Mouse (Mus musculus) cerebellum, adult 18-20 months (tissue): Measurements from ENCODE around the gene Anks1b.

Experiments
- DNase-seq, 2 experiments: peaks; one replicate each; pipeline ENCODE4 v3.0.0; 2021

The Anks1b gene

DNA sequence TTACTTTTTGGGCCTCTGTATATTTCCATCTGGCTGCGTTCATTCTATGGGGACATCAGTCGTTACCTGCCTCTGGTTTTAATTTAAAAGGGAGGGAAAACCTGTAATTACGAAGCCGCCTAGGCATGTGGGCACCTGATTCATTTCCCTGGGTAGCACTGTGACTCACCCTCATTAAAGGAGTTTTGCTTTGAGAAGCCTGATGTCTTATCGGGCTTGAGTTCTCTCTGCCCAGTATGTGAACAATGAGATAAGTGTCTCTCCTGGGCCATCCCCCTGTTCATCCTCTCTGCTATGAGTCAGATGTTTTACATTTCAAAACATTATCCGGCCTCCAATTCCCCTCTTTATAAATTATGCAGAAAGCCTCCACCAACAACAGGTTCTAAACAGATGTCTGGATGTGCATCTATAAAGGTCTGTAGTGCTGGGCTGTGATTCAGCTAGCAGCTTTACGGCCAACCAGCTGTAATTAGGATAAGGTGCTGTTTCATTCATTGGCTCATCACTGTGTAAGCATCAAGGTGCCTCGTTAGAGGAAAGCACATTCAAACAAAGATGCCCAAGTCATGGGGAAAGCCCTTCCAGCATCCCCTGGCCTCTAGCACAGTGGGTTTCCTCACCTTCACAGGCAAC, 507.5 kb downstream of the Anks1b start:
- DNase-seq: no peak

DNA sequence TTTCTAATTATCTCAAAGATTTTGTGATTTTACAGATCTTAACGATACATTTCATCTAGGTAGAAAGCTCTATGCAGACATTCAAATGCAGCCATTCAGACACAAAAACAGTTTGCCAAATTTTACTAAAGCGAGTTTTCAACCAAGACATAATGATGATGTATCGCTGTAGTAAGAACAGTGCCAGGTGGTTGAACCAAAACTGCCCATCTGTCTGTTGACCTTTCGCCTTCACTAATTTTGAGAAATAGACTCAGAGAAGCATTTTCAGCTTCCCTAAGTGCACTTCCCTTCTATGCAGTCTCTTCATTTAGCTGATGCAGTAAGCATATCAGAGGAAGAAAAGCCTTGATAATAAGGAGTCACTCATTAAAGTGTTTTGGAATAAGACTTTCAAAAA, 527.1 kb downstream of the Anks1b start:
- DNase-seq: peak; percentile 50 to 57

DNA sequence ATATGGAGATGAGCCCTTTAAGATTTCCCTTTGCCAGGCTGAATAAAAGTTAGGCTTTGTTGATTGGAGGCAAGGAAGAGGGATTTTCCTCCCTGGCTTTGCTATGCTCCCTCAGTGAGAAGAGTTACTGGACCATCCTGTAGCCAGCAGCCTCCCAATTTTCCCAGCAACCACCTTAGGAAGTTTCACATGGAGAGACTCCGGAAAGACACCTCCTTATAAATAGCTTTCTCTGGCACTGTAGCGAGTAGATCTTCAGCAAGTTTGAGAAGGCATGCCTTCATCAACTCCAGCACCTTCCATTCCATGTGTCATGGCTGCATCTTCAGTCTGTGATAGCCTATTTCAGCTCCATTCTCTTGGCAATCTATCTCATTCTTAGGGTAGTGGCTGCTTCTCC, 535.2 kb downstream of the Anks1b start:
- no peak for DNase-seq

DNA sequence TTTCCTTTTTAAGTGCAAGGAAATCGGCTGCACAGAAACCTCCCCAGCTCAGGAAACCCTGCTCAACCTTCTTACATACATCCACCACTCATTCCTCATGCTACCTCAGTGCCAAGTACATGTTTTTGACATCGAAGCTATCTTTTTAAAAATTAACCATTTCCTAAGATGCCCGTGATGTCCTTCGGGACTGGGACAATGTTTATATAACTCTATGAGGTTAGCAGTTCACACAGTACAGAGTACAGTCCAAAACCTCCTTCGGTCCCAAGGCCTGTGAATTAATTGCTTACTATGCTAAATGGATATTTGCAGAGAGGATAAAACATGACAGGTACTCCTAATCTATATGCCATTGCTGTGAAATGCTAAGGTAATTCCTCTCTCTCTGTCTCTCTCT, 558.2 kb downstream of the Anks1b start:
- no peak for DNase-seq

DNA sequence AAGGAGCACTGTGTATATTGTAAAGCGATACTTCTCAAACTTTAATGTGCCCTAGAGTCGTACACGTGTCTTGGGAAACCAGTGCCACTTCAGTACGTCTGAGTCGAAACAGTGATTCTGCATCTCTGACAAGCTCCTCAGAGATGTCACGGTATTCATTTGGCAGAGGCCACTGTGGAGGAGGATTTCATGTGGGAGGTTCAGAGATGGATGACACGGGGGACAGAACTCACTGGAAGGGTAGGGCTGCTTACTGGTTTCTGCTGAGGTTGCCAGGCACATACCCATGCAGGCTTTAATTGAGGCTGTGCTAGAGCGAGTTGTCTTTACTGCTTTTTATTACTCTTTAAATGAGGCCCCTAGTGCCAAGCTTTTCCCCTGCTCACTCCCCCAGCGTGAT, 558.7 kb downstream of the Anks1b start:
- peak in 1 of 2 experiments; percentile 23 for DNase-seq

DNA sequence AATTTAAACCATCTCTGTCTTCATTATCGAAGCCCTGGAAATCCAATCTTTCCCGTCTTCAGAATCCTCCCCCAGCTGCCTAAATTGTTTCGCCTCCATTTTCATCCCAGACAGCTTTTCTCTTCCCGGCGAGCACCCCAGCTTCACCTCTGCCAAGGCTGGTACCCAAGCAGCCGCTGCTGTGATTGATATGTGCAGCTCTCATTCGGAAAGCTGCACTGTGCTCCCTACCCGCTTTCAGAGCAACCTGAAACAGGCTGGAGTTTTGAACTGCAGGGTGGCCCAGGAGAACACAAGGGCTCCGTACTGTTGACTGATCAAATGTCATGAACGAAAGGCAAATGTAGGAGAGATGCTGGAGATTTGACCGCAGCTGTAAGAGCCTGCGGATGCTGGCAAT, 559.2 kb downstream of the Anks1b start:
- no peak for DNase-seq

DNA sequence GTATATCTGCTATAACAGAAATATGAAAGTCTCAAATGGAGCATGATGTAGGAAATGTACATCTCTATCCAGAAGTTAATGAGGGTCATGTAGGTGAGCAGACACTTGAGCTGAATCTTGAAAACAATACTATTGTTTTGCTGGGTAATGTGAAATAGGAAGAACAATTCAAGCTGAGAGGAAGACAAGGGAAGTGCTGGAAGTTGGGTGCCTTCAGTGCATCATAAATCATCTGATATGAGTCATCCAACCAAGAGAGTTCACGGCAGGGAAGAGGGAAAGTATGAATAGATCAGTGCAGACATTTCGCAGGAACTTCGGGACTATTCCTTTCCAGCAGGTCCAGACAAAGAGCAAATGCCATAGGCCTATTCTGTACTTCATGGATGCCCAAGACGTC, 567.7 kb downstream of the Anks1b start:
- no peak for DNase-seq

DNA sequence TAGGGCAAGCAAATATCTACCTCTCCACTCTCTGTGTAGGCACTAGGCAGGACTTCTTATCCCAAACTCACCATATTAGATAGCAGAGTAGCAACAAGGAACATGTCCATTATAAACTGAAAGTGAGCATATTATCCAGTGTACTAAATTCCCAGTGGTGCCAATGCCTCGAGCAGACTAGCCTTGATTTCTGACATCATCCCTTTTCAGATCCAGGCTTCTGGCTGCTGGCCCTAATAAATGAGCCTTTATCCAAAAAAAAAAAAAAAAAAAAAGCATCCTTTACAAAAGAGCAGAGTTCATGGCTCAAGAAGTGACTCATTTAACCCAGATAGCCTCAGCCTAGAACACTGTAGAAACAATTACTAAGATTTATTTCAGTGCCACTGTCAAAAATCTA, 568.3 kb downstream of the Anks1b start:
- DNase-seq: no peak

DNA sequence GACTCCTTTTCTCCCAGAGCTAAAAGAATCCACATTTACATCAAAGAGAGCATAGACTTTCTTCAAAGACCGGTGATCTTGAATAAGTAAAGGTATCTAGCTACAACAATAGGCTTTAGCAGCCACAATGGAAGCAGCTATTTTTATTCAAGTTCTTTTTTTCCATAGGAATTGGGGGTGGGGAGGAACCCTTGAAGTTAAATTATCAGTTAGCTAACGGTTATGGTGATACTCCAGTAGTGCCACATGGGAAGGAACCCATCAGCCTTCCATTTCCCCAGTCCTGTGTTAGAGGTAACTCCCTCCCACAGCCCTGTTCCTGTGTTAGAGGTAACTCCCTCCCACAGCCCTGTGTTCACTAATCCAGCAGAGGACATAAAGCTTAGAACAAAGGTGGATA, 591.6 kb downstream of the Anks1b start:
- no peak for DNase-seq

DNA sequence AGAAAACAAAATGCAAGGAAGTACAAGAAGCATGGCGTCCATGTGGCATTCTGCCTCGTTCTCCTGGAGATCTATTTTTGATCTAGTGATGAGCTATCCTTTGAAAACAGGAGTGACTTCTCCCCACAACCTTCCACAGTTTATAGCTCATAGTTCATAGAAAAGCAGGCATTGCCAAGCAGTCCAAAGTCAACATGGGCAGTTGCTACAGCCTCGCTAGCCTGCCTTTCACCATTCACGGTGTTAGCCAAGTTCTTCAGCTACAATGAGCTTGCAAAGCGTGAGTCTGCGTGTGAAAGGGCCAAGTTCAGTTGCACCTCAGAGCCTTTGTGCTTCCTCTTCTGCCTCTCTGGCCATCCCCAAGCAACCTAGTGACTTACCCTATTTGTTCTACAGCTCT, 592.1 kb downstream of the Anks1b start:
- DNase-seq: no peak

DNA sequence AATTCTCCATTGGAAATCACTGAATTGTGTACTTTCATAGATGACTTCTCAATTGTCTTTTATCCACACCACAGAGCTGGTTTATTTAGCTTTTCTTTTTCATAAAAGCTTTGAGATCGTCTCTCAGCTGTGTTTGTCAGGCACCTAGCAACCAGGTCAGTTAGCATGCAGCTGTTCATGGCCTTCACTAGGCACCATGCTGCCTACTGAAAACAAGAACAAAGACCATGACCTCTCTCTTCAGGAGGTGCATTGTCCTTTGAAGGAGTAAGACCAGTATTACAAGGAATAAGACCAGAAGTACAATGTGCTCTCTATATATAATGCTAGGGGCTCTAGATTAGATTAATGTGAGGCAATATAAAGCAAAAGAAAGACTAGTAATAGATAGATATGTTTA, 594.2 kb downstream of the Anks1b start:
- DNase-seq: no peak

DNA sequence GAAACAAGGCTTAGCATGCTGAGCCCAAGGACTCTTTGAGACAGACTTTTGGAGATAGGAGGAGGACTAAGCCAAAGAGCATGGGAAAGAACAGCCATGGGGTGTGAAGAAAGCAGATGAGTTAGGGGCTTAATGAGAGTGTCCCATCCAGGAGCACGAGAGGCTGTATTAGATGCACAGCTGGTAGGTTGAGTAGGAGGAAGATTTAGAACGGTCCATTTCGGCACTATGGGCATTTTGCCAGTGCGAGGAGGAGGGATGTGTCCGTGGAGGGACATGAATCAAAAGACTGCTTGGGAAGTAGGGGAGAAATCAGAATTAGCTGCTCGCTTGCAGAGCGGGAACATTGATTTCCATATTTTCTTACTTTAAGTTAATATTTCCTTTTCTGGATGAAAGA, 620.1 kb downstream of the Anks1b start:
- peak; percentile 29 to 45 for DNase-seq

DNA sequence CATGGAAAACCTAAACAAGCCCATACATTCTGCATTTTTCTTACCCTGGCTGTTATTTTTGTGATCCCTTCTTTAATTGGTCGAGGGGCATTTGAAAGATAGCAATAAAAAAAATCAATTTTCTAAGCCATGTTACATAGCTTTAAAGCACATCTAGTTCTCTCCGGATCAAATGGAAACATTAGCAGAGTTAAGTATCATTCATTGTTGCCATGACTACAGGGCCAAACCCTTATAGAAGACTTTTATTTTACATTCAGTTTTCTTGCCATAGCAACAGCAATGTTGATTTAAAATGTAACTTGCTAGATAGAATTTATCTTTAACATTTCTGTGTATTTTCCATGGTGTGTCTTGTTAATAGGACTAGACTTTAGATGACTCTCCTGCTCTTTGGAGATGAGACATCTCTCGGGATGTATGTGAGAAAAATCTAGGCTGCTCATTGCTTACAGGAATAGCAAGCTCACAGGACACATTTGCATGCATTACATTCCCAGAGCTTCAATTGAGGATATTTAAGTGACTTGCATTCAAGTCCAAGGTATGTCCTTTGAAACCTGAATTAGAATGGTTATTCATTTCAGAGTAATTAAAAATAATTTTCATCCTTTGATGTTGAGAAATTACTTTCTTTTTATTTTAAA, 620.8 kb downstream of the Anks1b start:
- no peak for DNase-seq

DNA sequence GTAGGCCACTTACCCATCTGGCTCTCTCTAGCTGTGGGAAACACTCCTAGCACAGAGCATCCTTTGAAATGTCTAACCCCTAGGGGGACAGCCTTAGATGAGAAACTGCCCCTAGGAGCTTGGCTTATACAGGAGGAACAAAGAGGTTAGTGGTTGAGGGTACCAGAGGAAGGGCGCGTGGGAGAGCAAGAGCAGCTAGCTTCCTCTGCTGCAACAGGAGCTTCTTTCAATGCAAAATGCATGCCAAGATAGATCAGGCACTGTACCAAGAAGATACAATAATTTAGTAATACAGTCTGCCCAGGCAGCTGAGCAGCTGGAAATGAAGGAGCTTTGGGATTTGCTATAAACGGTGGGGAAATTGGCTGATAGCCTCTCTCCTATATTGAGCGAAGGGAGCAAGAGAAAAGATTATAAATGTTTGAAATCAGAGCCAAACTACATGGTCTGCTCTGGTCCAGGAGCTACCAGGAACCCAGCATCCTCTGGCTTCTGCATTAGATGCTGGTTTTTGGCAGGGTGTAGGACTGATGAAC, 621.7 kb downstream of the Anks1b start:
- peak; percentile 20 to 33 for DNase-seq

DNA sequence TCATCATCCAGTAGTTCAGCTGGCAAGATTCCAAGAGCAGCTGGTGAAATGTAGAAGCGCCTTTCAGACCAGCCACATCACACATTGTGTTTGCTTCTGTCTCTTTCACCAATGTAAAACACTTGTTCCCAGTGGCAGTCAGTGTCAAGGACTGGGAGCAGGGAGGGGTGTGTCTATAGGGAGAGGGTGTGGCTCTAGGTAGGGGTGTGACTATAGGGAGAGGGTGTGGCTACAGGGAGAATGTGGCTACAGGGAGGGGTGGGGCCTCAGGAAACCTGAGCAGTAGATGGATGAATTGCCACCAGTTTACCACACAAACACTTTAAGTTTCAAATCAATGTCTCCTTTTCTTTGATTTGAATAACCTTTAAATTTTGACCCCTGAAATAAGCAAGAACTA, 634.3 kb downstream of the Anks1b start:
- DNase-seq: no peak

DNA sequence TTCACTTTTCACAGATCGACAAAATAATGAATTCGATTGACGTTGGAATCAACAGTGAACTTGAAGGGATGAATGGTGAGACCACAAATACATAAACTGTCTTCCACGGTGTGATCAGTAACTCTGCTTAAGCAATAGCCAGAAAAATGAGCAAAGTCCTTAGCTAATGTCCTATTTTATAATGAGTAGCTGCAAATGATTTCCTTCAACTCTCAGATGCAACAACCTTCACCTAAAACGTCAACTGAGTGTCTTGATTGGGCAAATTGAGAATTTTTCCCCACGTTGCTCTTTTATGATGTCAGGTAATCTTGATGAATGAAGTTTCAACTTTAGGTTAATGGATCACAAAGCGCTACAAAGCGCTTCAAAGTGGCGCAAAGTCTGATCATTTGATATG, 639.5 kb downstream of the Anks1b start:
- DNase-seq: no peak

DNA sequence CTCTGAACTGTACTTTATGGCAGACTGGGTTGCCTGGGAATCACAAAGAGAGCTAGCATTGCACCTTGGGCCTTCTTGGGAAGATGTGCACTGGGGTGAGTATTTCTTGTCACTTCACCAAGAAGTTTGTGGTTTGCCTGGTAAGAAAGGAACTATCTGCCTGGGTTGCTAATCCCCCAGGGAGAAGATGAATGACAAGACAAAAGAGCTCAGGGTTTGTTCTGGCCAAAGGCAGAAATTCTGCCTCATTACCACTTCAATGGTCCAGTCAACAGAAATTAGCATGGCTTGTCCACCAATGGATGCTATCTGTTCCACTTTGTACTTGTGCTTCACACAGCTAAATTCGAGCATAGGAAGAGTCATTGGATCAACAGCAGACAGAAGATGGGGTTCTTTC, 658.5 kb downstream of the Anks1b start:
- no peak for DNase-seq

DNA sequence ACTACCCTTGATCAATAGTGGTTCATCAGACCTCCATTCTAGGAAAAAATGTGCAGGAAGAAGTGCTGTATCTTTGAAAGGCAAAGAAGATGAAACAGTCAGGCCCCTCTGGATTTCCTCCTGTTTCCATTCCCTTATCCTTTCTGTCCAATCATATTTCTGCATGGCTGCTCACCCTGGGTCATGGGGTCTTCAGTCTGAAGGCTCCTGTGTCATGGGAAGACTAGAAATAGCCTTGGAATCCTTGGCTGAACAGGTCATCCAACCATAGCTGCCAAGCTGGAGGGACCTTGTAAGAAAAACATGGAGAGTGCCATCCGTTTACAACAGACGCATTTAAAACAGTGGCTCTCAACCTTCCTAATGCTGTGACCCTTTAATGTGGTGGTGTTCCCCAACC, 662.1 kb downstream of the Anks1b start:
- DNase-seq: no peak

DNA sequence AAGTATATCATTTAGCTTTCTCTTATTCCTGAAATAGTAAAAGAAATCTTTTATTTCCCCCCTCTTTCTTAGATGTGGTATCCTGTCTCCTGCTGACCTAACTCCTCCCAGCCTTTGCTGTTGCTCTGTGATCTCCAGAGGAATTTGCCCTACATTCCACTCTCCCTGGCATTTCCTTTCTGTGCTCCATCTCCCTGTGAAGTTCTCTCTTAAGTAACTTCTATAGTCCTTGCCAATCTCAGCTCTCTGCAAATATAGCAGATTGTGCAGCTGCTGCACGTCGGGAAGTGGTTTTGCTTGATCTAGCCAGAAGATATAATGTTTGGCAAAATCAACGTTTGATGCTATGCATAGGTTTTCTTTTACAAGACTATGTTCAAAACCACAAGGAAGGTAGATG, 673.3 kb downstream of the Anks1b start:
- DNase-seq: no peak

DNA sequence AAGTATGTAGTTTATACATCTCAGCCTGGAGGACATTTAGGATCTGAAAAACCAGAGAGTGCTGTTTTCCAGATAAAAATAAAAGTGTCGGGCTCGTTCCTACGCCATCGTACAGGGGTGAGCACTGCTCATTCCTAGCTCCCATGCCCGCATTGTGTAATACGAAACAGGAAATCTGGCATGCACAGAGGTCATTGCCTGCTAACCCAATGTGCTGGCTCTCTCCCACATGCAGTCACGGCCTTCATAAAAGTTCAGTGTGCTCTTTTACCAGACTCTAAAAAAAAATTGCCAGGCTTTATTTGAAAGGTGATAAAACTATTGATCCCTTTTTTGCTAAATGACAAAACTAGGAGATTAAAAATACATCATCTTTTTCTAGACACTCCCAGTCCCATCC, 689.6 kb downstream of the Anks1b start:
- no peak for DNase-seq

DNA sequence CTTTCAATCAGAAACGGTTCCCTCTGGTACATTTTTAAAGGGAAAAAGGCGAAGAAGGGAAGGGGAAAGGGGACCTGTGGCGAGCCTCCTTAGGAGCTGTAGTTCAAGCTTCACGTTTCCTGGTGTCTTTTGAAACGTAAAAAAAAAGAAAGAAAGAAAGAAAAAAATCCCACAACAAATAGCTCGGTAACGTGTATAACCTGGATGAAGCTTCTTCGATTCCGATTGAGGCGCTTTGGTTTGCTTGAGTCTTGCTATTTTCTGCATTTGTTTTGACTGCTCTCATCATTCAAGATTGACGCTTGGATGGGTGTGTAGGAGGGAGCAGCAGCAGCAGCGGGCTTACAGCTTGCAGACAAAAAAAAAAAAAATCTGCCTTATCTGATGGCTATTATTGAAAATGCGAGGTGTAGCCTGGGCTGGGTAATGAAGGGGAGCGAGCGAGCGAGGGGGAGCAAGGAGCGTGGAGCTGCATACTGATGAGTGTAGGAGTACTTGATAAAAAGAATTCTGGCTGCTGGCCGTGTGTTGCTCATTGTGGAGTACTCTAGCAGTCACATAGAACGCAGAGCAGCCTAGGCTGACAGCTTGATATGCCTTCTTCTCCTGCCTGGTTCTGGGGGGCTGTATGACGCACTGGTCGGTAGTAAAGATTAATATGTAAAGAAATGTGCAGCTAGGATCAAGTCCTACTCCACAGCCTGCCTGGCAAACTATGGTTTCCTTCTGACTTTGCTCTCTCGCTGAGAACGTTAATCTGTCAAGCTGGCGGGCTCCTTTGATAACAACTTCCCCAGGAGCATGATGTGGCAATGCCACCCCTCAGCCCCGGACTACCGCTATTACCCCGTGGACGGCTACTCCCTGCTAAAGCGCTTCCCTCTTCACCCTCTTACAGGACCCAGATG, 703.1 kb downstream of the Anks1b start:
- peak; percentile 40 to 53 for DNase-seq

DNA sequence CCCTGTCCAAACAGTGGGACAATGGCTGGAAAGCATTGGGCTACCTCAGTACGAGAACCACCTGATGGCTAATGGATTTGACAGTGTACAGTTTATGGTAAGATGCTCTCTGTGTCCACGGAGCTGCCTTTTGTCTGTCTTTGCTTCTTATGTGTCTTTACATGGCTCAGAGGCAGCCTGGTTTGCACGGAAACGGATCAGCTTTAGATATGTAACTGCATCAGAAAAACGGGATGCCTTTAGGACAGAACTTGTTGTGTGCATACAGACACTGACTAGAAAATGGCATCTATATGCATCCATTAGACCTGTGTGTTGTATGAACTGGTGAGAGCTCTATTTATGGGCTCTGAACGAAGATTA, 703.8 kb downstream of the Anks1b start:
- DNase-seq: peak in 1 of 2 experiments; percentile 48

DNA sequence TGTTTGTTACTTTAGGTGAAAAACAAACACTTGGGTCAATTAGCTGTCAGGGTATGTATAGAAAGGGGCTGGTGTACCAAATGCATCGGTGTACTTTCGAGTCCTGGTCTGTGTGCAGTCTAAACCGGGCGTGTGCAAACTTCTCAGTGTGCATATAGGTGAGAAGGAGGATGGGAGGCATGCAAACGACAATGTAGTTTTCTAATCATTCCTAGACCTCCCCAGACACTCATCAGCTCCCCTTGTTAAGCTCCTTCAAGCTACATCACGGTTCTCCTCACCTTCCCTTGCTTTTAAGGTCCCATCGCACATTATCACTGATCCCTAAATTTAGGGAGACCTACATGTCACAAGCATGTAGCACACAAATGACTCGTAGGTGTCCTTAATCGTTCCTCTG, 704.5 kb downstream of the Anks1b start:
- DNase-seq: no peak

DNA sequence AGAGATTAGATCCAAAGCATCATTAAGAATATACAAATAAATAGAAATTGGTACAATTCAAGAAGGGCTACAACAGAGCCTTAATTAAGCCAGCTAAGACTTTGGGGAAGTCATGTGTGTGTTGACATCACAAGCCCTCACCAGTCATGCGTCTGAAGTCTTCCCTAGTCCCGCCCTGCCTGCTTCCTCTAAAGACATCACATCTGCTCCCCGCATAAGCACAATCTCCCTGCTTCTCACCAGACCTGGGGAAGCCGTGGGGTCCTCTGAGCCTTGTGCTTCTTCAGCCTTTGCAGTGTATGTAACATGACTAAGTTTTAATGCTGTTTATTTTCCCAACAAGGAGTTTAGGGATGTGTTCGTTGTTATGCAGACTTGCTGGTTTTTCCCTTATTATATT, 706.7 kb downstream of the Anks1b start:
- DNase-seq: no peak
